In the genomic region with DNA sequence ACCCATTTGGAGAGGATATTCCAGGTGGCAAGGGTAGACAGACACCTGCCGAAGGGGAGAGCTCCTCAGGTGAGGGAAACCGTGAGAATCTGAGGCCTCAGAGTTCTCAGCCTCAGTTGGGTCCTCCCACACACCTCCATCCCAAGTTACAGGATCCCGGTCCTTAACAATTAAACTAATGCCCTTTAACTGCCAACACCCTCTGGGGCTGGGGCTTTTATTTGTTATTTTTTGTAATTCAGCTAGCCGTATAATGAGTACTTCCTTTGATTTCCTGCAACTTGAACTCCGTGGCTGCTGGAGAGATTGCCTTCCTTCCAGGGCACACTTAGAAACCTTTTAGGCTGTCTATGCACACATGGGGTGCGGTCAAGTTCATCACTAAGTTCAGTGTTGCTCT, we compare ENCODE assay signal across 21 mouse cellular contexts. TPM values are rescaled to one million over a fixed set of nuclear protein-coding genes. Genes with fewer than 3 reads are reported as not detected.
"Had no signal": no experiment of that assay in that cellular context is flagged by ENCODE, and none has a peak within 500 bp of the region (broad histone marks: within the 10 kb centered on the region; RNA-seq: fewer than 3 reads in every experiment).

No protein-coding gene starts in this region.

- H3K4me1 ChIP-seq: midbrain, embryonic 10.5 days; midbrain, embryonic 12.5 days; neural tube, embryonic 13.5 days; neural tube, embryonic 15.5 days had no signal

- DNase-seq: lung, adult 18-20 months; lung, embryonic 14.5 days; lung, postnatal 10 days; lung, postnatal 4 days; midbrain, embryonic 14.5 days; retina, postnatal 1 day; right cerebral cortex, adult 18-20 months; right cerebral cortex, postnatal 25 days; right cerebral cortex, postnatal 4 days; spleen, adult 18-20 months; thymus, adult 18-20 months; thymus, postnatal 14 days; thymus, postnatal 36 days had no signal

- ATAC-seq: midbrain, embryonic 16.5 days had no signal

- H3K4me3 ChIP-seq: megakaryocyte, embryonic 14.5 days; midbrain, embryonic 10.5 days; midbrain, embryonic 12.5 days; myocyte; neural tube, embryonic 13.5 days; neural tube, embryonic 15.5 days had no signal

- H3K4me2 ChIP-seq: lung, embryonic 14.5 days; midbrain, embryonic 12.5 days; neural tube, embryonic 13.5 days; neural tube, embryonic 15.5 days had no signal

- H3K27me3 ChIP-seq: megakaryocyte, embryonic 14.5 days; midbrain, embryonic 12.5 days; neural tube, embryonic 13.5 days; neural tube, embryonic 15.5 days had no signal

- H3K27ac ChIP-seq: midbrain, embryonic 10.5 days; midbrain, embryonic 12.5 days; neural tube, embryonic 13.5 days; neural tube, embryonic 15.5 days had no signal

- H3K9ac ChIP-seq: lung, embryonic 14.5 days; midbrain, embryonic 12.5 days; neural tube, embryonic 13.5 days; neural tube, embryonic 15.5 days had no signal

- H3K9me3 ChIP-seq: megakaryocyte, embryonic 14.5 days; midbrain, embryonic 10.5 days; midbrain, embryonic 12.5 days; neural tube, embryonic 13.5 days; neural tube, embryonic 15.5 days had no signal

RNA-seq across cellular contexts. Expression of gene Slc39a5, which starts 43.3 kb away (rescaled TPM):
- polyA plus RNA-seq: midbrain, embryonic 12.5 days; midbrain, embryonic 14.5 days; midbrain, embryonic 16.5 days; myocyte; neural tube, embryonic 11.5 days; neural tube, embryonic 13.5 days had no signal
